Mouse (Mus musculus) small intestine, adult 2 months (tissue): ENCODE data around the gene Wfdc1.

Experiments used
- CTCF ChIP-seq: fragments of 200-500 bp; IDR thresholded peaks from 2 replicates; pipeline ENCODE4 v1.5.1; 2012; ENCODE audit warnings: low read depth, mild to moderate bottlenecking, control low read depth, inconsistent platforms, low read length, moderate library complexity, mixed read lengths; ENCODE audit not compliant: insufficient replicate concordance, insufficient read length; ENCODE audit errors: extremely low read depth
- POLR2A ChIP-seq: fragments of 200-500 bp; IDR thresholded peaks from 2 replicates; pipeline ENCODE4 v1.6.1; 2012; ENCODE audit warnings: low read depth, mild to moderate bottlenecking, control low read depth, inconsistent platforms, low read length, moderate library complexity

DNA sequence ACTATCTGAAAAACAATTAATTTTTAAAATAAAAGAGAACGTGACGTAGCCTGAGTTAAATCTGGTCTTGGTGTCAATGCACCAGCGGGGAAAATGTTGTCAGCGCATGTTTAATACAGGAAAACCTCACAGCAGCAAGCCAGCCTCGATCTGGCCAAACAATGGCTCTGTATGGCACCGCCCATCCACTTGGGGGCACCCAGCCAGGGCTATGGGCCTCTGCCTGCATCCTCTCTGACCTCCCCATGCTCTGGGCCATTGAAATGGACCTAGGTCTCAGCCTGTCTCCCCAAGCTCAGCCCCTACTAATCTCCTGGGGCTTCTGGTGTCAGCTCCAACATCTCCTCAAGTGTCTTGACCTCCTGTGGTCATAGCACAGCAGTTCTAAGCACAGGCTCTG is 4.3 kb upstream of the Wfdc1 start:
- TF ChIP-seq CTCF = no peak
- no peak for TF ChIP-seq POLR2A
